Mouse (Mus musculus) limb, embryonic 14.5 days (tissue): ENCODE results near the gene Slc25a13. TPM values are rescaled to one million over a fixed set of nuclear protein-coding genes. Genes with fewer than 3 reads are reported as not detected.

ENCODE experiments used
- ATAC-seq: fragments of 200-750 bp; cut with Nextera tagmentation; 2 replicates; pipeline ENCODE4 v1.8.0; 2017; ENCODE audit warnings: low read depth, moderate number of reproducible peaks, moderate TSS enrichment; ENCODE audit not compliant: low FRiP score
- DNase-seq: peaks from one replicate; pipeline ENCODE4 v3.0.0-alpha.2; 2015; ENCODE audit warnings: low spot score
- H3K27ac ChIP-seq: fragments of 300-500 bp; sonication (generic); replicated peaks from 2 replicates; pipeline ENCODE4 v1.5.1; 2014; ENCODE audit warnings: low read depth, mild to moderate bottlenecking, low read length, moderate library complexity, mixed read lengths
- H3K27me3 ChIP-seq: fragments of 300-500 bp; sonication (generic); 2 replicates; pipeline ENCODE4 v1.6.1; 2014; ENCODE audit warnings: low read length, mixed read lengths; ENCODE audit not compliant: control insufficient read depth, insufficient read depth
- H3K36me3 ChIP-seq: fragments of 300-500 bp; sonication (generic); 2 replicates; pipeline ENCODE4 v1.6.1; 2014; ENCODE audit warnings: mild to moderate bottlenecking, low read length, moderate library complexity, mixed read lengths; ENCODE audit not compliant: control insufficient read depth, insufficient read depth
- H3K4me1 ChIP-seq: fragments of 300-500 bp; sonication (generic); 2 replicates; pipeline ENCODE4 v1.6.1; 2014; ENCODE audit warnings: antibody characterized with exemption, low read length, mixed read lengths; ENCODE audit not compliant: control insufficient read depth, insufficient read depth
- H3K4me2 ChIP-seq: fragments of 300-500 bp; sonication (generic); replicated peaks from 2 replicates; pipeline ENCODE4 v1.6.1; 2014; ENCODE audit warnings: low read depth, mild to moderate bottlenecking, low read length, moderate library complexity; ENCODE audit not compliant: severe bottlenecking
- H3K4me3 ChIP-seq: fragments of 300-500 bp; sonication (generic); replicated peaks from 2 replicates; pipeline ENCODE4 v1.5.1; 2014; ENCODE audit warnings: low read length
- H3K9ac ChIP-seq: fragments of 300-500 bp; sonication (generic); 2 replicates; pipeline ENCODE4 v1.6.1; 2014; ENCODE audit warnings: mild to moderate bottlenecking, low read depth, low read length, moderate library complexity; ENCODE audit not compliant: severe bottlenecking
- H3K9me3 ChIP-seq: fragments of 300-500 bp; sonication (generic); 2 replicates; pipeline ENCODE4 v1.6.1; 2016; ENCODE audit warnings: low read length; ENCODE audit not compliant: control insufficient read depth
- POLR2A ChIP-seq: fragments of 200-500 bp; IDR thresholded peaks from 2 replicates; pipeline ENCODE4 v1.8.0; 2012; ENCODE audit warnings: inconsistent platforms, mild to moderate bottlenecking, moderate library complexity, borderline replicate concordance; ENCODE audit not compliant: insufficient read depth, insufficient read length; ENCODE audit errors: extremely low read depth
- WGBS: fragments of 180-500 bp; shearing (Covaris S2); extraction: QIAGEN DNeasy Blood & Tissue Kit; methylation state at CpG from one replicate; pipeline ENCODE4 v1.1.7; 2014; 5-methylcytosine and 5-hydroxymethylcytosine counted together
- polyA plus RNA-seq, 2 experiments: library from polyadenylated mRNA; depleted of rRNA in 1 of 2; stranded (reverse) in 1 of 2; unstranded in 1 of 2; fragments of >200 nt; fragmentation: Nextera tagmentation in 1 of 2; extraction: Ambion mirVana in 1 of 2; gene quantifications; 2 replicates each; pipeline versions ENCODE4 v1.2.1 to v1.2.3; 2012 to 2014

The Slc25a13 gene
- polyA plus RNA-seq, 2 experiments, result 8.2 to 19.1 TPM

GRCm38 (mm10) chr6:6133556-6134050 is 83.4 kb downstream of the Slc25a13 start:
- ATAC-seq (no peak), DNase-seq (no peak)
- Histone ChIP-seq H3K36me3 (no peaks in the 10 kb centered on the region), H3K4me1 (no peaks in the 10 kb centered on the region), H3K4me2 (no peak overlapping the region), H3K9me3 (no peaks in the 10 kb centered on the region; the same call in 1 of the 2 replicates), H3K27ac (no peak overlapping the region), H3K27me3 (no peaks in the 10 kb centered on the region), H3K4me3 (no peak overlapping the region), H3K9ac (no peak overlapping the region)
- no peak for TF ChIP-seq POLR2A
- WGBS, result 84% methylated on average over 8 of the region's 8 CpGs

DNA sequence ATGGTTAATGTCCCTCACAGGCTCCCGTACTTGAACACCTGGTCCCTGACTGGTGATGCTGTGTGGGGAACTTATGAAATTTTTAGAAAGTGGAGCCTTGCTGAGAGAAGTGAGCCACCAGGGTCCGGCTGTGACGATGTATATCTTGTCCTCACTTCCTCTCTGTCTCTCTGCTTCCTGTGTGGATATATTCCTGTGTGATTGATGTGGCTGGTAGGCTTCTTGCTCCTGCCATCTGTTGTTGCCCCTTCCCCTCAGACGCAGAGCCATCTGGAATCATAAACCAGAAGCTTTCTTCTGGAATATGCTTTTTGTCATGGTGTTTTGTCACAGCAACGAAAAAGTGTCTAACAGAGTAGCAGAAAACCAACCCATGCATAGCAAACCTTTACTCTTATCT is 84.9 kb downstream of the Slc25a13 start:
- Histone ChIP-seq H3K4me1 (no peaks in the 10 kb centered on the region), H3K4me2 (no peak overlapping the region), H3K9ac (no peak overlapping the region), H3K9me3 (no peaks in the 10 kb centered on the region; the same call in 1 of the 2 replicates), H3K36me3 (no peaks in the 10 kb centered on the region), H3K4me3 (no peak overlapping the region), H3K27ac (no peak overlapping the region), H3K27me3 (no peaks in the 10 kb centered on the region)
- ATAC-seq (no peak), DNase-seq (no peak)
- WGBS, result 63% methylated on average over 5 of the region's 5 CpGs
- TF ChIP-seq POLR2A, result no peak

- no peak for TF ChIP-seq POLR2A
- no peak overlapping the region for H3K27ac ChIP-seq
- H3K27me3 ChIP-seq, result no peaks in the 10 kb centered on the region
- ATAC-seq (no peak), DNase-seq (no peak)
- WGBS, result 76% methylated on average over 3 of the region's 3 CpGs
- no peak overlapping the region for H3K9ac ChIP-seq
- H3K9me3 ChIP-seq, result no peaks in the 10 kb centered on the region
- no peak overlapping the region for H3K4me2 ChIP-seq
- no peaks in the 10 kb centered on the region for H3K4me1 ChIP-seq
- H3K36me3 ChIP-seq, result no peaks in the 10 kb centered on the region
- no peak overlapping the region for H3K4me3 ChIP-seq
Measured at GRCm38 (mm10) chr6:6125620-6126019, 91.4 kb downstream of the Slc25a13 start.

- no peaks in the 10 kb centered on the region for H3K27me3 ChIP-seq
- DNase-seq (no peak), ATAC-seq (no peak)
- H3K9ac ChIP-seq, result no peak overlapping the region
- no peaks in the 10 kb centered on the region for H3K9me3 ChIP-seq
- no peaks in the 10 kb centered on the region for H3K4me1 ChIP-seq
- no peaks in the 10 kb centered on the region; the same call in 1 of the 2 replicates for H3K36me3 ChIP-seq
- no peak overlapping the region for H3K4me3 ChIP-seq
- H3K27ac ChIP-seq, result no peak overlapping the region
- WGBS, result 91% methylated on average over 5 of the region's 5 CpGs
- H3K4me2 ChIP-seq, result no peak overlapping the region
- no peak for TF ChIP-seq POLR2A
Measured at GRCm38 (mm10) chr6:6121904-6122303, 95.1 kb downstream of the Slc25a13 start.

- no peaks in the 10 kb centered on the region; the same call in 1 of the 2 replicates for H3K36me3 ChIP-seq
- H3K9ac ChIP-seq, result no peak overlapping the region
- DNase-seq (no peak), ATAC-seq (no peak)
- no peak overlapping the region for H3K4me2 ChIP-seq
- H3K27me3 ChIP-seq, result no peaks in the 10 kb centered on the region
- WGBS, result 55% methylated on average over 4 of the region's 4 CpGs
- H3K4me1 ChIP-seq, result peaks cover 4% of the 10 kb centered on the region
- no peak for TF ChIP-seq POLR2A
- H3K4me3 ChIP-seq, result no peak overlapping the region
- H3K27ac ChIP-seq, result no peak overlapping the region
- no peaks in the 10 kb centered on the region for H3K9me3 ChIP-seq
Measured at GRCm38 (mm10) chr6:6120841-6121240, 96.1 kb downstream of the Slc25a13 start.

- ATAC-seq (no peak), DNase-seq (no peak)
- peaks cover 33% of the 10 kb centered on the region for H3K4me1 ChIP-seq
- TF ChIP-seq POLR2A, result no peak
- no peaks in the 10 kb centered on the region; the same call in 1 of the 2 replicates for H3K36me3 ChIP-seq
- no peak overlapping the region for H3K4me3 ChIP-seq
- no peaks in the 10 kb centered on the region for H3K27me3 ChIP-seq
- no peaks in the 10 kb centered on the region for H3K9me3 ChIP-seq
- H3K4me2 ChIP-seq, result no peak overlapping the region
- no peak overlapping the region for H3K27ac ChIP-seq
- no peak overlapping the region for H3K9ac ChIP-seq
- 60% methylated on average over 8 of the region's 8 CpGs for WGBS
Measured at GRCm38 (mm10) chr6:6115771-6116170, 101.2 kb downstream of the Slc25a13 start.
